Mouse (Mus musculus): ENCODE measurements around the gene Mrpl51. TPM values are rescaled to one million over a fixed set of nuclear protein-coding genes. Genes with fewer than 3 reads are reported as not detected.

Gene Mrpl51
- polyA plus RNA-seq, 1 experiment from 2014 or later: 178 TPM

DNA sequence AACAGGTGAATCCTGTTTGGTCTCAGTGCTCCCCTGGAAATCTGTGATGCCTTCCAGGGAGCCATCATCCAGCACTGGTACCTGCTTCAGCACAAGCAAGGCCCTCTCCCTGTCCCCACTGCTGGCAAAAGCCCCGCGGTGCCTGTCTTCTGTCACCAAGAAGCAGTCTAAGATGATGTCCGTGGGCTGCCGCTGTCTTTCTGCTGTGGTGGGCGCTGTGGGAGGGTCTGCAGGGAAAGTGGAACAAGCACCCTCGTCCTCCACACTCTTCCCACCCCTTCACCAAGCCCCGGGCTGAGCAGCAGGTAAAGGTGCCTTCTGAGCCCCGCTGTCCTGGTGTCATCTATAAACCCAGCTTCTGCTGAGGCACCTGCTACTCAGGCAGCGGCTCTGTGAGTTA is 39.0 kb downstream of the Mrpl51 start:
- H3K4me2 ChIP-seq (ENCODE audit: low read depth): no peak overlapping the region
- 66% methylated on average over 9 of the region's 9 CpGs for WGBS
- ATAC-seq (ENCODE audit: insufficient read depth, low FRiP score, low TSS enrichment) (no peak), DNase-seq (ENCODE audit: low spot score) (no peak)
- H3K9me3 ChIP-seq (ENCODE audit: control insufficient read depth, low read length): no peaks in the 10 kb centered on the region
- H3K36me3 ChIP-seq (ENCODE audit: control insufficient read depth, insufficient read depth, low read length): no peaks in the 10 kb centered on the region
- no peak overlapping the region for H3K4me3 ChIP-seq (ENCODE audit: low read depth, low read length)
- H3K27ac ChIP-seq (ENCODE audit: low read depth, low read length): no peak overlapping the region
- H3K9ac ChIP-seq (ENCODE audit: low read length): 0 out of 2 replicates have a peak overlapping the region, but pooled peaks have one; percentile 6
- H3K4me1 ChIP-seq (ENCODE audit: control insufficient read depth, insufficient read depth, low read length): no peaks in the 10 kb centered on the region
- no peaks in the 10 kb centered on the region for H3K27me3 ChIP-seq (ENCODE audit: control insufficient read depth, insufficient read depth, low read length)

DNA sequence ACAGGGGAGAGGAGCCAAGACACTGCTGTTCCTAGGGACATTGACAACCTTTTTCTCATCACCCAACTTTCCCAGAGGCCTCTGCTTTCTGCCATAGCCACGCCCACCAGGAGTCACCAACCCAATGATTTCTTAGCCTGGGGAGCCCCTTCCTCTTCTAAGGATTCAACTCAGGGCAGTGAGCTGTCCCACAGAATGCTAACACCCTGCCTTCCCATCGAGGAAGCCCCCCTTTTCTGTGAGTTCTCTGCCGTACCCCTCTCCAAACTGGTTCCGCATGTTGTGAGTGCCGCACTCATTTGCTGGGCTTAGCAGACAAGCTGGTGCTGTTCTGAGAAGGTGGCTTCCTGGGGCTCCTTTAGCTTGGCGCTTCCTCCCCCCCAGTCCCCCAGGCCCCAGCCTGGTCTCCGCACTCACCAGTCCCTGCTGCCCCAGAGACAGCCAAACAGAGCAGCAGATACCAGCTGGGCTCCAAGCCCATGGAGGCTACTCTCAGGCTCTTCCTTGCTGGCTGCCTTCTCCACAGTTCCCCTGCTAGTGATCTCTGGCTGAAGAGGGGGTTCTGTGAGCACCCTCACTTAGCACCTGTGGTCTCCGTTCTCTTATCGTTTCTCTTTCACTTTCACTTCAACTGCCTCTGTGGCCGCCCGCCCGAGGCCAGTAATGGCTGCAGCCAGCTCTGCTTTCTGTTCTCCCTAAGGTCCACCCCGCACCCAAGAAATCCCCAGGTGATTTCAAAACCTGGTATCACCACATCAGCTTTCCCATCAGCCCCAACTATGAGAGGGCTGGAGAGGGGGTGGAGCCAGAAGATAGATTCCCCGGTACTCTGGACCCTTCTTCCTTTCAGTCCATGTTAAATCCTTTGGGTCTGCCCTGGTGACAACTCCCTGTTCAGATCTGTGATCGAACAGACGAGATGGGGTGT is 39.8 kb downstream of the Mrpl51 start, which contains the start of gene Tapbpl:
TSS of gene Tapbpl (minus strand) at position 744 of the 928 bp plus-strand sequence.
- 9% methylated on average over 16 of the region's 16 CpGs for WGBS
- DNase-seq (ENCODE audit: low spot score): peak; percentile 64
- Histone ChIP-seq H3K4me1 (ENCODE audit: control insufficient read depth, insufficient read depth, low read length) (no peaks in the 10 kb centered on the region), H3K27me3 (ENCODE audit: control insufficient read depth, insufficient read depth, low read length) (no peaks in the 10 kb centered on the region), H3K9ac (ENCODE audit: low read length) (peak within 1 kb of the TSS; percentile 68), H3K27ac (ENCODE audit: low read depth, low read length) (no peak within 1 kb of the TSS), H3K36me3 (ENCODE audit: control insufficient read depth, insufficient read depth, low read length) (no peaks in the 10 kb centered on the region), H3K4me2 (ENCODE audit: low read depth) (peak within 1 kb of the TSS; percentile 54), H3K9me3 (ENCODE audit: control insufficient read depth, low read length) (no peaks in the 10 kb centered on the region), H3K4me3 (ENCODE audit: low read depth, low read length) (peak within 1 kb of the TSS; percentile 32)
- peak; percentile 63 for ATAC-seq (ENCODE audit: insufficient read depth, low FRiP score, low TSS enrichment)

DNA sequence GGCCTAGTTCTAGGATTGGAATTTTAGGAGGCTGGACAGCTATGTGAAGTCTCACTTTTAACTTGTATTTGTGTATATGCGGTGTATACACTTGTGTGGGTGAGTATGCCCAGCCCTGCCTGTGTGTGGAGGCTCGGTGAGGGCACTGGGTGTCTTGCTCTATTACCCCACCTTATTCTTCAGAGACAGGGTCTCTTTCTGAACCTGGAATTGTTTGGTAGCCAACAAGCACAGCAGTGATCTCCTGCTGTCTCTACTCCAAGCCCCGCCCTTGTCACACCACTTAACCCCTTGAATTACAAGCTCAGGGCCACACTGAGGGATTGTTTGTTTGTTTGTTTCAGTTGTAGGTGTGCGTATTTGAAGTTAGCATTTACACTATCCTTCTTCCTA is 40.4 kb downstream of the Mrpl51 start:
- DNase-seq (ENCODE audit: low spot score): no peak
- Histone ChIP-seq H3K9ac (ENCODE audit: low read length) (peak overlapping the region; percentile 68), H3K9me3 (ENCODE audit: control insufficient read depth, low read length) (no peaks in the 10 kb centered on the region), H3K4me2 (ENCODE audit: low read depth) (peak overlapping the region; percentile 54), H3K27me3 (ENCODE audit: control insufficient read depth, insufficient read depth, low read length) (no peaks in the 10 kb centered on the region), H3K36me3 (ENCODE audit: control insufficient read depth, insufficient read depth, low read length) (no peaks in the 10 kb centered on the region), H3K4me3 (ENCODE audit: low read depth, low read length) (peak overlapping the region; percentile 32; the same call in 1 of the 2 replicates), H3K4me1 (ENCODE audit: control insufficient read depth, insufficient read depth, low read length) (no peaks in the 10 kb centered on the region), H3K27ac (ENCODE audit: low read depth, low read length) (no peak overlapping the region)
- 60% methylated on average over 4 of the region's 4 CpGs for WGBS
- 0 out of 2 replicates have a peak, but pooled peaks have one; percentile 2 for ATAC-seq (ENCODE audit: insufficient read depth, low FRiP score, low TSS enrichment)

DNA sequence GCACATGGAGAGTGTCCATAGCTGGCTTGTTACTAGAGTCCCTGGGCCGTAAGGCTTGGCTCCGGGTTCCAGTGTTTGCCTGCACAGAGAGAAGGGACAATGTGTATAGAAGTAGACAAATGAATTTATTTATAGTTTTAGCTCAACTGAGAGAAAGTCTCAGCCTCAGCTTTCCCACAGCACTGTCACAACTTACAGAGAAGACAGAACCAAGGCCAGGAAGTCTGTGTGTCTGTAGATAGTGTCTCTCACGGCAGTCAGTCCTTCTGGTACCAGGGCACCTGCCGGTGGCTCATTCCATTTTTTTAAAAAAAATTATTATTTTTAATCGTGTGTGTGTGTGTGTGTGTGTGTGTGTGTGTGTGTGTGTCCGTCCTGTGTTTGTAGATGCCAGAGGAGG is 40.9 kb downstream of the Mrpl51 start:
- DNase-seq (ENCODE audit: low spot score): no peak
- H3K27ac ChIP-seq (ENCODE audit: low read depth, low read length): no peak overlapping the region
- 86% methylated on average over 6 of the region's 6 CpGs for WGBS

DNA sequence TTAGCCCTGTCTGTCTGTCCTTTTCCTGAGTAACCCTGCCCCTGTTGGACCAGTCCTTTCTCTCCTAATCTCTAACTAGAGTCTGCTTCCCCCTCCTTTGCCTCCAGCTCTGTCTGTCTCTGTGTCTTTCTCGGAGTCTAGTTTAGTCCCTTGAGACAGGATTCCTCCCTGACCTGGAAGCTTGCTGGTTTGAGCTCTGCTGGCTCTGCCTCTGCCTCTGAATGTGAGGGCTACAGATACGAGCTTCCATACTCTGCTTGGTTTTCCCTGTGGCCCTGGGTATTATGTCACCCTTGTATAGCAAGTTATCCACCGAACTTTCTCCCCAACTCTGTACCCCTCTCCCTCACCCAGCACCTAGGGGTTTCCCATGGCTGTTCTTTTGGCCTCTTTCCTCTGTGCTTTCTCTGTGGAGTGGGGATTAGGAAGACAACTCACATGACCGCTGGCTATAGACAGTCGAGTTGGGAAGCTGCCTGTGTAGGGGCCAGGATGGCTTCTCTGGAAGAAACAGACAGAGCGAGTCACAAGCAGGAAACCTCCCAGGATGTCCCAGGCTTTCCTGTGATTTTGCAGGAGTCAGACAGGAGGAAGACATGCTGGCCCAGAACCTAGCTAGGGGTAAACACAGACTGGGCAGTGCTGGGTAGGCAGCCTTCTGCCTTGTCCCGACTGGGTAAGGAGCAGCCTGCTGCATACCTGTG is 42.4 kb downstream of the Mrpl51 start:
- Histone ChIP-seq H3K36me3 (ENCODE audit: control insufficient read depth, insufficient read depth, low read length) (no peaks in the 10 kb centered on the region), H3K4me1 (ENCODE audit: control insufficient read depth, insufficient read depth, low read length) (no peaks in the 10 kb centered on the region), H3K4me3 (ENCODE audit: low read depth, low read length) (no peak overlapping the region), H3K9ac (ENCODE audit: low read length) (no peak overlapping the region), H3K4me2 (ENCODE audit: low read depth) (no peak overlapping the region), H3K27ac (ENCODE audit: low read depth, low read length) (no peak overlapping the region), H3K27me3 (ENCODE audit: control insufficient read depth, insufficient read depth, low read length) (no peaks in the 10 kb centered on the region), H3K9me3 (ENCODE audit: control insufficient read depth, low read length) (no peaks in the 10 kb centered on the region)
- ATAC-seq (ENCODE audit: insufficient read depth, low FRiP score, low TSS enrichment): no peak
- 69% methylated on average over 7 of the region's 7 CpGs for WGBS
- no peak for DNase-seq (ENCODE audit: low spot score)

More for the DNA sequence above, 40.9 kb downstream of the Mrpl51 start:
- no peak overlapping the region for H3K4me3 ChIP-seq (ENCODE audit: low read depth, low read length)
- H3K36me3 ChIP-seq (ENCODE audit: control insufficient read depth, insufficient read depth, low read length): no peaks in the 10 kb centered on the region
- H3K9me3 ChIP-seq (ENCODE audit: control insufficient read depth, low read length): no peaks in the 10 kb centered on the region
- no peaks in the 10 kb centered on the region for H3K27me3 ChIP-seq (ENCODE audit: control insufficient read depth, insufficient read depth, low read length)
- H3K9ac ChIP-seq (ENCODE audit: low read length): no peak overlapping the region
- no peak for ATAC-seq (ENCODE audit: insufficient read depth, low FRiP score, low TSS enrichment)
- no peak overlapping the region for H3K4me2 ChIP-seq (ENCODE audit: low read depth)
- no peaks in the 10 kb centered on the region for H3K4me1 ChIP-seq (ENCODE audit: control insufficient read depth, insufficient read depth, low read length)

DNA sequence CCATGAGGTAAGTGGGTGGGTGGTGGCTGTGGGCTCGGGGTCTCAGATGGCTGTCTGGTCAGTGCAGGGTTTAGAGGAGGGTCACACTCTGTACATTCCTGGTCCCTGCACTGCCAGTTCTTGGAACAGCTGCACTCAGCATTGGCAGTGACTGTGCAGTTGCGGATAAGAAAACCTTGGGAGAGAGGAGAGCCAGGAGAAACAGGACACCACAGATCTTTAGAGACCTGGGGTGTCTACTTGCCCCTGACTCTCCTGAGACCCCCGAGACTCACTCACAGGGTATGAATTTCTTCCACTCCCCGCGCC is 42.9 kb downstream of the Mrpl51 start:
- 82% methylated on average over 5 of the region's 5 CpGs for WGBS
- DNase-seq (ENCODE audit: low spot score): no peak
- Histone ChIP-seq H3K9me3 (ENCODE audit: control insufficient read depth, low read length) (no peaks in the 10 kb centered on the region), H3K27me3 (ENCODE audit: control insufficient read depth, insufficient read depth, low read length) (no peaks in the 10 kb centered on the region), H3K36me3 (ENCODE audit: control insufficient read depth, insufficient read depth, low read length) (no peaks in the 10 kb centered on the region), H3K4me2 (ENCODE audit: low read depth) (no peak overlapping the region), H3K4me3 (ENCODE audit: low read depth, low read length) (no peak overlapping the region), H3K27ac (ENCODE audit: low read depth, low read length) (no peak overlapping the region), H3K4me1 (ENCODE audit: control insufficient read depth, insufficient read depth, low read length) (no peaks in the 10 kb centered on the region), H3K9ac (ENCODE audit: low read length) (no peak overlapping the region)
- no peak for ATAC-seq (ENCODE audit: insufficient read depth, low FRiP score, low TSS enrichment)

DNA sequence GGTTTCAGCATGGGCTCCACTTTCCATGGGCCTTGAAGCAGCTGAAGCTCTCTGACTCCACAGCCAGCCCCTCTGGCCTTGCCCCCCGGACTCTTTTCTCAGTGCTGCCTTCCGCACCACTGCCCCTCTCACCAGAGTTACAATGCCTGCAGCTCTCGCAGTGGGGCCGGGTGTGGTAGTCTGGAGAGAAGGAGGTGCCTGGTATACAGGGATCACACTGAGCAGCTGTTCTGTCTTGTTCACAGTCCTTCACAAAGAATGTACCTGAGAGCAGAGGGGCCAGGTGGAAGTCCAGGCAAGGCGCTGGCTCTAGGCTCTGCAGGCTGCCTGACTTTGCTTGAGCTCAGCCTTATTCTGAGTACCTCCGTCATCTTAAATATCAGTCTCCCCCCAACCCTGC is 44.7 kb downstream of the Mrpl51 start:
- Histone ChIP-seq H3K27me3 (ENCODE audit: control insufficient read depth, insufficient read depth, low read length) (no peaks in the 10 kb centered on the region), H3K36me3 (ENCODE audit: control insufficient read depth, insufficient read depth, low read length) (no peaks in the 10 kb centered on the region), H3K4me1 (ENCODE audit: control insufficient read depth, insufficient read depth, low read length) (no peaks in the 10 kb centered on the region), H3K9me3 (ENCODE audit: control insufficient read depth, low read length) (no peaks in the 10 kb centered on the region), H3K9ac (ENCODE audit: low read length) (no peak overlapping the region), H3K4me3 (ENCODE audit: low read depth, low read length) (no peak overlapping the region), H3K27ac (ENCODE audit: low read depth, low read length) (no peak overlapping the region), H3K4me2 (ENCODE audit: low read depth) (no peak overlapping the region)
- no peak for ATAC-seq (ENCODE audit: insufficient read depth, low FRiP score, low TSS enrichment)
- DNase-seq (ENCODE audit: low spot score): no peak
- WGBS: 65% methylated on average over 6 of the region's 6 CpGs

DNA sequence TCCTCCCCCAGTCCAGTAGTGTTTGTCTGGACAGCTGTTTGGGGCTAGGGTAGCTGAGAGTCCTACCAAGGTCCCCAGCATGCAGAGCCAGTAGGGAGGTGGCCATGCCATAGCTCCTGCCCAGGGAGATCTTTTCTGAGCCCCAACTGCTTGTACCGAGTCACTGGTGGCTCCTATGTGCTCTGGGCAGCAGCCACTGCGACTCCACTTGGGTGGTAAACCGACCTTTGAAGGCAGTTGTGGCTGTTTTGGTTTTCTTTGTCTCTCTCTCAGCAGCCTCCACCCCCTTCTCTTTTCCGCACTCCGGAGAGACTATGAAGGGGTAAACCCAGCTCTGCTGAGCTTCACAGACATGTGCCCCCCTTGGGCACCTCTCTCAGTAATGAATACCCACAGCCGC is 45.2 kb downstream of the Mrpl51 start, which contains the start of gene Cd27:
TSS of gene Cd27 (minus strand) at position 229 of the 400 bp plus-strand sequence.
- Histone ChIP-seq H3K9me3 (ENCODE audit: control insufficient read depth, low read length) (no peaks in the 10 kb centered on the region), H3K27me3 (ENCODE audit: control insufficient read depth, insufficient read depth, low read length) (no peaks in the 10 kb centered on the region), H3K9ac (ENCODE audit: low read length) (no peak within 1 kb of the TSS), H3K4me2 (ENCODE audit: low read depth) (no peak within 1 kb of the TSS), H3K27ac (ENCODE audit: low read depth, low read length) (no peak within 1 kb of the TSS), H3K36me3 (ENCODE audit: control insufficient read depth, insufficient read depth, low read length) (no peaks in the 10 kb centered on the region), H3K4me1 (ENCODE audit: control insufficient read depth, insufficient read depth, low read length) (no peaks in the 10 kb centered on the region), H3K4me3 (ENCODE audit: low read depth, low read length) (no peak within 1 kb of the TSS)
- no peak for DNase-seq (ENCODE audit: low spot score)
- WGBS: 32% methylated on average over 6 of the region's 6 CpGs
- no peak for ATAC-seq (ENCODE audit: insufficient read depth, low FRiP score, low TSS enrichment)
